Mouse (Mus musculus): ENCODE measurements around the gene Zfp507. TPM values are rescaled to one million over a fixed set of nuclear protein-coding genes. Genes with fewer than 3 reads are reported as not detected.

Gene Zfp507
- 20.4 and 20.7 TPM in 2 replicates for polyA plus RNA-seq (2015; fragmentation: Nextera tagmentation; extraction: Ambion mirVana)

DNA sequence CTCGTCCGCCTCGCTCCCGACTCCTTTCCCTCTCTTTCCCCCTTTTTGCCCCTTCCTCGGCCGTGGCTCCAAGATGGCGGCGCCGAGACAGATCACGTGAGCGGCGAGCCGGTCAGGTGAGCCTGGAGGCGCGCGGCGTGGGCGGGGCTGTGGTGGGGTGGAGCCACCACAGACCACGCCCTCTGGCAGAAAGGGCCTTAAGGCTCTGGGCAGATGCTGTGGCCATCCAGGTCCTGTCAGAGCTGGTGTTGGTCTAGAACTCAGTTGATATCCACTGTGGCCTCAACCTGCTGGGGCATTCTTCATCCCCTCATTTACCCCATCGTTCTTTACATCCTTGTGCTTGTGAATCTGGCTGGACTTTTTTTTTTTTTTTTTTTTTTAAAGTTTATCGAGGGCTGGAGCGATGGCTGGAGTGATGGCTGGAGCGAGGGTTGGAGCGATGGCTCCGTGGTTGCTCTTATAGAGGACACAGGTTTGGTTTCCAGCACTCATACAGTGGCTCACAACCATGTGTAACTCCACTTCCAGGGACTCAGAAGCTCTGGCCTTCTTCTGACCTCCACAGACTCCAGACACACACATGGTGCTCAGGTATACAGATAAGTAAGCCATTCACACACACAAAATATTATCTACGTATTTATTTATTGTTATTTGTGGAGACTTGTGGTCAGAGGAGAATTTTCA, at the start of gene Zfp507:
TSS of gene Zfp507 (minus strand) at position 98 of the 690 bp plus-strand sequence.
- Histone ChIP-seq H3K9me3 (no peaks in the 10 kb centered on the region), H3K9ac (peak within 1 kb of the TSS; percentile 94), H3K27ac (peak within 1 kb of the TSS; percentile 82), H3K36me3 (peaks cover 20% of the 10 kb centered on the region), H3K4me2 (peak within 1 kb of the TSS; percentile 60), H3K4me1 (peaks cover 7% of the 10 kb centered on the region; the same call in 1 of the 2 replicates), H3K4me3 (peak within 1 kb of the TSS; percentile 74), H3K27me3 (no peaks in the 10 kb centered on the region)
- ATAC-seq (ENCODE audit: borderline replicate concordance, extremely low read depth, low FRiP score, low TSS enrichment): peak; percentile 95
- 17% methylated on average over 25 of the region's 26 CpGs for WGBS

GRCm38 (mm10) chr7:35850426-35850825, 47.6 kb upstream of the Zfp507 start:
- no peak for ATAC-seq (ENCODE audit: borderline replicate concordance, extremely low read depth, low FRiP score, low TSS enrichment)
- 62% methylated on average over 5 of the region's 5 CpGs for WGBS
- no peaks in the 10 kb centered on the region for H3K4me1 ChIP-seq
- no peak overlapping the region for H3K9ac ChIP-seq
- no peak overlapping the region for H3K4me3 ChIP-seq
- H3K9me3 ChIP-seq: no peaks in the 10 kb centered on the region
- no peak overlapping the region for H3K27ac ChIP-seq
- no peak overlapping the region for H3K4me2 ChIP-seq
- H3K27me3 ChIP-seq: no peaks in the 10 kb centered on the region
- no peaks in the 10 kb centered on the region for H3K36me3 ChIP-seq

- WGBS: 50% methylated on average over 14 of the region's 14 CpGs
- Histone ChIP-seq H3K4me3 (no peak overlapping the region), H3K4me2 (no peak overlapping the region), H3K27me3 (no peaks in the 10 kb centered on the region), H3K4me1 (no peaks in the 10 kb centered on the region), H3K9ac (no peak overlapping the region), H3K27ac (no peak overlapping the region), H3K36me3 (no peaks in the 10 kb centered on the region), H3K9me3 (no peaks in the 10 kb centered on the region)
- no peak for ATAC-seq (ENCODE audit: borderline replicate concordance, extremely low read depth, low FRiP score, low TSS enrichment)
Observed at GRCm38 (mm10) chr7:35848526-35848925, 45.7 kb upstream of the Zfp507 start.

DNA sequence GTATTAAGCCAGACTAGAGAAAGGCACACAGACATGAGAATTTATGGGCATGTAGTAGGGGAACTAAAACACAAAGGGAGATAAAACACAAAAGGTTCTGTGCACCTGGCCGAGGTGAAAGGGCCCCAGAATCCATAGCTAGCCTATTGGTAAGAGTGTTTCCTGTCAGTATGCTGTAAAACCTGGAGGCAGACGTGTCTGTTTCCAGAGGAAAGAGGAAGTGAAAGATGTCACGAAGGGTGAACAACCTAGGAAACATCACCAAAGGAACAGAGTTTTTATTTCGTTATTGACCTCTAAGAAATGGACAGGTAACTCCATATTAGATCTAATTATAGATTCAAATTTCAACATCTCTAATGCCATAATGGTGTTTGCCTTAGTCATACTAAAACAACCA, 37.7 kb upstream of the Zfp507 start:
- no peak overlapping the region for H3K4me2 ChIP-seq
- no peak for ATAC-seq (ENCODE audit: borderline replicate concordance, extremely low read depth, low FRiP score, low TSS enrichment)
- H3K4me1 ChIP-seq: peaks cover 8% of the 10 kb centered on the region; the same call in 1 of the 2 replicates
- WGBS: 66% methylated on average over 4 of the region's 4 CpGs
- no peaks in the 10 kb centered on the region for H3K9me3 ChIP-seq
- no peaks in the 10 kb centered on the region for H3K36me3 ChIP-seq
- H3K9ac ChIP-seq: no peak overlapping the region
- H3K4me3 ChIP-seq: no peak overlapping the region
- H3K27me3 ChIP-seq: no peaks in the 10 kb centered on the region
- H3K27ac ChIP-seq: no peak overlapping the region

DNA sequence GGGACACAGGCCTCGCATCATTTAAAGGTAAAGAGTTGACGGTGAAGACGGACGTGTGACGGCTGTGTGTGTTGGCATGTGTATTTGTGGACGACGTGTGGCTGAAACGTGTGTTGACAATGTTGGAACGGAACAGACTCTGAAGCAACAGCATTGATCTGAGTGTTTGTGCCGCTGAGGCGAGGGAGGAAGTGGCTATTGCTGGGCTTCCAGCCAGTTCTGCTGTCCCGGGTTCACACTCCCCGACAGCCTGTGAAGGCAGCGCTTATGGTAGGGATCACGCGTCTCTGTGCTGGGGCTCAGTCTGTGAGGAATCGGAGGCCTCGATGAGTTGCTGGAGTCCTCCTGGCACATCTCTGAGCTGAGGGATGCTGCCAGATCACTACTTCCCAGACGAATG, 34.0 kb upstream of the Zfp507 start:
- Histone ChIP-seq H3K4me1 (peaks cover 8% of the 10 kb centered on the region; the same call in 1 of the 2 replicates), H3K27ac (peak overlapping the region; percentile 78), H3K4me2 (peak overlapping the region; percentile 30; the same call in 1 of the 2 replicates), H3K27me3 (no peaks in the 10 kb centered on the region), H3K4me3 (no peak overlapping the region), H3K9ac (no peak overlapping the region), H3K36me3 (no peaks in the 10 kb centered on the region), H3K9me3 (no peaks in the 10 kb centered on the region)
- peak; percentile 96 for ATAC-seq (ENCODE audit: borderline replicate concordance, extremely low read depth, low FRiP score, low TSS enrichment)
- 25% methylated on average over 19 of the region's 19 CpGs for WGBS

GRCm38 (mm10) chr7:35836415-35836814, 33.6 kb upstream of the Zfp507 start:
- WGBS: 28% methylated on average over 3 of the region's 3 CpGs
- Histone ChIP-seq H3K36me3 (no peaks in the 10 kb centered on the region), H3K4me1 (peaks cover 8% of the 10 kb centered on the region; the same call in 1 of the 2 replicates), H3K9me3 (no peaks in the 10 kb centered on the region), H3K4me2 (peak overlapping the region; percentile 30; the same call in 1 of the 2 replicates), H3K27me3 (no peaks in the 10 kb centered on the region), H3K9ac (no peak overlapping the region), H3K27ac (peak overlapping the region; percentile 73), H3K4me3 (no peak overlapping the region)
- ATAC-seq (ENCODE audit: borderline replicate concordance, extremely low read depth, low FRiP score, low TSS enrichment): no peak

- Histone ChIP-seq H3K9me3 (no peaks in the 10 kb centered on the region), H3K4me2 (no peak overlapping the region), H3K4me3 (no peak overlapping the region), H3K9ac (no peak overlapping the region), H3K27me3 (no peaks in the 10 kb centered on the region), H3K27ac (0 out of 2 replicates have a peak overlapping the region, but pooled peaks have one; percentile 39), H3K4me1 (no peaks in the 10 kb centered on the region; the same call in 1 of the 2 replicates), H3K36me3 (no peaks in the 10 kb centered on the region)
- WGBS: 80% methylated on average over 7 of the region's 7 CpGs
- no peak for ATAC-seq (ENCODE audit: borderline replicate concordance, extremely low read depth, low FRiP score, low TSS enrichment)
Observed at GRCm38 (mm10) chr7:35830119-35830518, 27.3 kb upstream of the Zfp507 start.

DNA sequence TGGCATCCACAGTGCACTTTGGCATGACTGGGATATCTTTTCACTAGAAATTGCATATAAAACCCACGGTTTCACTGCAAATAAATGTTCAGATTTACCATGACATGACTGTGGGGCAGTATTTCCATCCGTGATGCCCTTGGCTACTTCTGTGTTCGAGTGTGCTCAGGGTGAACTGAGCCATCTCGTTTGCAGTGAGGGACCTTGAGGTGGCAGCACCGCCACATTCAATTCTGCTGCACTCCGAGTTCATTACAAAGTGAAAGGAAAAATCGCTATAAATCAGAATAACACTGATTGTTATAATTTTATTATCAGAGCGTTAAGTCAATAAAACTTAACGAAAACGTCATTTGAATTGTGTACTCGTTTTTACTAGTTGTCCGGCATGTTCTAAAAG, 21.1 kb upstream of the Zfp507 start:
- no peak for ATAC-seq (ENCODE audit: borderline replicate concordance, extremely low read depth, low FRiP score, low TSS enrichment)
- H3K9me3 ChIP-seq: no peaks in the 10 kb centered on the region
- no peak overlapping the region for H3K27ac ChIP-seq
- no peak overlapping the region for H3K9ac ChIP-seq
- H3K4me3 ChIP-seq: no peak overlapping the region
- H3K4me2 ChIP-seq: no peak overlapping the region
- WGBS: 71% methylated on average over 12 of the region's 12 CpGs
- H3K4me1 ChIP-seq: peaks cover 22% of the 10 kb centered on the region
- no peaks in the 10 kb centered on the region for H3K27me3 ChIP-seq
- H3K36me3 ChIP-seq: no peaks in the 10 kb centered on the region

GRCm38 (mm10) chr7:35822320-35822719, 19.5 kb upstream of the Zfp507 start:
- no peaks in the 10 kb centered on the region for H3K36me3 ChIP-seq
- no peak overlapping the region for H3K9ac ChIP-seq
- no peaks in the 10 kb centered on the region for H3K9me3 ChIP-seq
- H3K27ac ChIP-seq: peak overlapping the region; percentile 66; the same call in 1 of the 2 replicates
- no peak for ATAC-seq (ENCODE audit: borderline replicate concordance, extremely low read depth, low FRiP score, low TSS enrichment)
- peaks cover 22% of the 10 kb centered on the region for H3K4me1 ChIP-seq
- WGBS: 84% methylated on average over 17 of the region's 17 CpGs
- no peak overlapping the region for H3K4me3 ChIP-seq
- H3K27me3 ChIP-seq: no peaks in the 10 kb centered on the region
- no peak overlapping the region for H3K4me2 ChIP-seq

- Histone ChIP-seq H3K27ac (peak overlapping the region; percentile 85), H3K9me3 (no peaks in the 10 kb centered on the region), H3K9ac (no peak overlapping the region), H3K4me1 (peaks cover 22% of the 10 kb centered on the region), H3K4me3 (no peak overlapping the region), H3K27me3 (no peaks in the 10 kb centered on the region), H3K36me3 (no peaks in the 10 kb centered on the region), H3K4me2 (no peak overlapping the region)
- whole genome bisulfite sequencing: 39% methylated on average over 5 of the region's 5 CpGs
- ATAC-seq (ENCODE audit: borderline replicate concordance, extremely low read depth, low FRiP score, low TSS enrichment): peak; percentile 84
Observed at GRCm38 (mm10) chr7:35821357-35821756, 18.6 kb upstream of the Zfp507 start.

DNA sequence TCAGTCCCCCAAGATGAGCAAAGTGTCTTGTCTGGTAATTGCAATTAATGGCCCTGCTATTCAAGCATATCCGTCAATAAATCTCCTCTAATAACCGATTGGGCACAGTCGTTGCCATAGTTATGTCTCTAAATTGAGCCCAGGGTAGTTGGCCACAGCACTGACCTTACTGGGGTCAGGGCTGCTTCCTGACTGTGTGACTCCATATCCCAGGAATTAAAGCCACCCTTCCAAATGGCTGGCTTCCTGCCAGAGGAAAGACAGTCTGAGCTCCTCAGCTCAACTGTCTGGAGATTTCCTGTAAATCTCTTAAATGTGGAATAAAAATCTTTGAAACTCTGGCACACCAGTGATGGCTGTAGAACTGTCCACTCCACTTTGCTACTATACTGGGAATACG, 16.7 kb upstream of the Zfp507 start:
- peak overlapping the region; percentile 25; the same call in 1 of the 2 replicates for H3K27ac ChIP-seq
- H3K4me2 ChIP-seq: no peak overlapping the region
- no peaks in the 10 kb centered on the region for H3K27me3 ChIP-seq
- no peak overlapping the region for H3K4me3 ChIP-seq
- WGBS: 65% methylated on average over 4 of the region's 4 CpGs
- no peaks in the 10 kb centered on the region for H3K9me3 ChIP-seq
- H3K4me1 ChIP-seq: peaks cover 32% of the 10 kb centered on the region
- H3K36me3 ChIP-seq: no peaks in the 10 kb centered on the region
- H3K9ac ChIP-seq: no peak overlapping the region
- ATAC-seq (ENCODE audit: borderline replicate concordance, extremely low read depth, low FRiP score, low TSS enrichment): no peak

DNA sequence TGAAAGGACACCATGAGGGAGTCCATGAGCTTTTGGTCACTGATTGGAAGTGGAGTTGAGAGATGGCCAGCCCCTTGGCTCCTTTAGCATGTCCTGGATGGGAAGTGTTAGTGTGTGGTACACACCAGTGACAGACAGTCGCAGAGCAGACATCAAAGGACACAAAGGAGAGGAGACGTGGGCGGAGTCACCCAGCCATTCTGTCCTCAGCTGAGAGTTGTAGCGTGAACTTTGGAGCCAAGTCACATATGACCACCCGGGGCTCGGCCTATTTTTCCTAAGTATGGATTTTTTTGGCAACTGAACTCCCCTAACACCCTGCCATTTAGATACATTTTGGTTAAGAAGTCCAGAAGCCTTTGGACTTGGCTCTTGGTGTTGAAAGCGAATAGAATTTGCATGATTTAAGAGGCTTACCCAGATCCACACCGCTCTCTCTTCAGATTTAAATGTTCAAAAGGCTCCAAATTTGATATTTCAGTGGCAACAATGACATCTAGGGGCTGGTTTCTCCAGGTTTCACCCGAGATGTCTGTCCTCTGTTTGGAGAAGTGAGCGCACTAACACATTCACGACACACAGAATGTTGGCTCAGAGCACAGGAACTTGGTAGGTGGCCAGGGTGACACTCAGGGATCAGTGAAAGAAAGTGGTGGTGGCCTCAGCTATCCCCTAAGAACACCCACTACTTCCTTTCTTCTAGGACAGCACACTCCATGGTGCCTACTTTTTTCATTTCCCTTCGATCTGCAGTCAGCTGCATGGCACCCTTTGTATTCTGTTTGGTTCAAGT, 12.2 kb upstream of the Zfp507 start:
- Histone ChIP-seq H3K9me3 (no peaks in the 10 kb centered on the region), H3K4me2 (no peak overlapping the region), H3K4me1 (peaks cover 24% of the 10 kb centered on the region), H3K27ac (peak overlapping the region; percentile 69), H3K27me3 (no peaks in the 10 kb centered on the region), H3K36me3 (no peaks in the 10 kb centered on the region), H3K9ac (no peak overlapping the region), H3K4me3 (no peak overlapping the region)
- 43% methylated on average over 12 of the region's 12 CpGs for WGBS
- peak; percentile 85 for ATAC-seq (ENCODE audit: borderline replicate concordance, extremely low read depth, low FRiP score, low TSS enrichment)

Data from lung, embryonic 15.5 days (tissue).